Mouse (Mus musculus): ENCODE measurements at regions not wholly inside any gene's neighbourhood (a gene's known extent, or its start where the extent isn't known, plus 50 kb on each side); places are given as distances from the start of the nearest gene placed in this dataset.

DNA sequence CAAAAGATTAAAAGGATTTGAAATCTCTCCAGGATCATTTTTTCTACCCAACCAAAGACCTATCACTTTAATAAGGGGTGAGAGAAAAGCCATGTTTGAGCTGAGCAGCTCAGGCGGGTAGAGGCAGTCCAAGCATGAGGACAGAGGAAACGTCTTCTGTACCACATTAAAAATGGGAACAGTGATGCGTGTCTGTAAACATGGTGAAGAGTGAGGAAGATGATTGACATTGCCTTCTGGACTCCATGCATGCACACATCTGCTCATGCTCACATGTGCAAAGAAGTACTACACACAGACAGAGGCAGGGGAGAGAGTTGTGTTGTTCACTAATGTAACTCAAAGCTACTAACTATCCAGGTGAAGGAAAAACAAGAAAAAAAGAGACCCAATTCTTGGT, 243.4 kb upstream of the Htr2a start:
- TF ChIP-seq POLR2A (IDR thresholded peaks at IDR 0.05; ENCODE audit: insufficient read depth, low read depth, low read length) (no peak), CTCF (IDR thresholded peaks at IDR 0.05; ENCODE audit: insufficient read depth, low read depth, low read length) (no peak)
